Mouse (Mus musculus) testis, adult 2 months (tissue): ENCODE results near the gene Gm156.

Experiments
- CTCF ChIP-seq: fragments of 200-500 bp; IDR thresholded peaks from 2 replicates; pipeline ENCODE4 v1.5.1; 2012; ENCODE audit warnings: low read depth, mild to moderate bottlenecking, inconsistent platforms, low read length, moderate library complexity; ENCODE audit not compliant: control insufficient read depth, insufficient read depth, insufficient replicate concordance
- POLR2A ChIP-seq: fragments of 200-500 bp; IDR thresholded peaks from 2 replicates; pipeline ENCODE4 v1.6.1; 2012; ENCODE audit warnings: low read depth, mild to moderate bottlenecking, inconsistent platforms, low read length, moderate library complexity; ENCODE audit not compliant: control insufficient read depth

GRCm38 (mm10) chr6:129717032-129717431 is 67.0 kb downstream of the Gm156 start, which contains the start of gene Klri1:
- TF ChIP-seq POLR2A = no peak
- no peak for TF ChIP-seq CTCF
